Mouse (Mus musculus): Measurements from ENCODE around the gene Prlr.

GRCm38 (mm10) chr15:10134889-10135288, 42.1 kb upstream of the Prlr start:
- TF ChIP-seq CTCF (IDR thresholded peaks at IDR 0.05; ENCODE audit: low read depth, low read length), result no peak
- TF ChIP-seq GATA1 (IDR thresholded peaks at IDR 0.05; ENCODE audit: borderline replicate concordance, low read length), result no peak
- no peak for TF ChIP-seq TAL1 (conservative IDR thresholded peaks at IDR 0.05; ENCODE audit: low read depth, low read length)
- no peak for TF ChIP-seq POLR2AphosphoS5 (IDR thresholded peaks at IDR 0.05; ENCODE audit: insufficient replicate concordance, low read depth, low read length)

All from G1E (cell line).